Mouse (Mus musculus) small intestine, adult 2 months (tissue): ENCODE measurements around the gene Cldn15. TPM values are rescaled to one million over a fixed set of nuclear protein-coding genes. Genes with fewer than 3 reads are reported as not detected.
"Not testable (repeated sequence)": the region's sequence is repeated elsewhere in the genome, so short reads cannot be mapped to it uniquely, and the experiment has no call there.

Experiments used
- H3K27ac ChIP-seq: fragments of 200-500 bp; 2 replicates; pipeline ENCODE4 v1.5.1; 2012; ENCODE audit warnings: low read depth, low read length, control low read depth, inconsistent platforms; ENCODE audit not compliant: insufficient read depth
- H3K27me3 ChIP-seq: fragments of 200-500 bp; 2 replicates; pipeline ENCODE4 v1.6.1; 2012; ENCODE audit warnings: mild to moderate bottlenecking, moderate library complexity, low read length, inconsistent platforms; ENCODE audit not compliant: control insufficient read depth, insufficient read depth
- H3K36me3 ChIP-seq: fragments of 200-500 bp; 2 replicates; pipeline ENCODE4 v1.6.1; 2012; ENCODE audit warnings: mild to moderate bottlenecking, low read length, control low read depth, inconsistent platforms; ENCODE audit not compliant: control insufficient read depth, insufficient read depth
- H3K4me1 ChIP-seq: fragments of 200-500 bp; 2 replicates; pipeline ENCODE4 v1.6.1; 2012; ENCODE audit warnings: low read length, inconsistent platforms, mixed read lengths; ENCODE audit not compliant: control insufficient read depth, insufficient read depth, insufficient read length
- H3K4me3 ChIP-seq: fragments of 200-500 bp; 2 replicates; pipeline ENCODE4 v1.5.1; 2012; ENCODE audit warnings: low read depth, mild to moderate bottlenecking, control low read depth, inconsistent platforms, low read length, moderate library complexity
- CTCF ChIP-seq: fragments of 200-500 bp; IDR thresholded peaks from 2 replicates; pipeline ENCODE4 v1.5.1; 2012; ENCODE audit warnings: low read depth, mild to moderate bottlenecking, control low read depth, inconsistent platforms, low read length, moderate library complexity, mixed read lengths; ENCODE audit not compliant: insufficient replicate concordance, insufficient read length; ENCODE audit errors: extremely low read depth
- POLR2A ChIP-seq: fragments of 200-500 bp; IDR thresholded peaks from 2 replicates; pipeline ENCODE4 v1.6.1; 2012; ENCODE audit warnings: low read depth, mild to moderate bottlenecking, control low read depth, inconsistent platforms, low read length, moderate library complexity
- WGBS: fragments of 180-500 bp; shearing (Covaris S2); methylation state at CpG from one replicate; pipeline ENCODE4 v1.1.7; 2018; 5-methylcytosine and 5-hydroxymethylcytosine counted together
- polyA plus RNA-seq: library from polyadenylated mRNA; depleted of rRNA; stranded (reverse); fragments of >200 nt; gene quantifications from 2 replicates; pipeline ENCODE4 v1.2.3, GENCODE M21; 2012

Cldn15 gene
- polyA plus RNA-seq, 1 experiment, result 657 TPM

- H3K36me3 ChIP-seq, result no peaks in the 10 kb centered on the region
- 88% methylated on average over 12 of the region's 12 CpGs for WGBS
- H3K27ac ChIP-seq, result no peak overlapping the region
- TF ChIP-seq POLR2A (no peak), CTCF (no peak)
- no peaks in the 10 kb centered on the region for H3K4me1 ChIP-seq
- H3K4me3 ChIP-seq, result no peak overlapping the region
- H3K27me3 ChIP-seq, result no peaks in the 10 kb centered on the region
Measured at GRCm38 (mm10) chr5:136940845-136941560, 25.4 kb upstream of the Cldn15 start.

- Histone ChIP-seq H3K4me1 (no peaks in the 10 kb centered on the region), H3K36me3 (no peaks in the 10 kb centered on the region), H3K4me3 (no peak overlapping the region), H3K27ac (no peak overlapping the region), H3K27me3 (no peaks in the 10 kb centered on the region)
- 70% methylated on average over 3 of the region's 3 CpGs for WGBS
- TF ChIP-seq CTCF (no peak), POLR2A (no peak)
Measured at GRCm38 (mm10) chr5:136942781-136943180, 23.6 kb upstream of the Cldn15 start.

- Histone ChIP-seq H3K4me3 (no peak overlapping the region), H3K4me1 (no peaks in the 10 kb centered on the region), H3K36me3 (no peaks in the 10 kb centered on the region), H3K27ac (no peak overlapping the region), H3K27me3 (no peaks in the 10 kb centered on the region)
- WGBS, result 89% methylated on average over 2 of the region's 2 CpGs
- TF ChIP-seq POLR2A (no peak), CTCF (no peak)
Measured at GRCm38 (mm10) chr5:136943382-136943781, 23.0 kb upstream of the Cldn15 start.

- H3K27me3 ChIP-seq, result no peaks in the 10 kb centered on the region
- WGBS, result 79% methylated on average over 12 of the region's 12 CpGs
- no peak overlapping the region for H3K4me3 ChIP-seq
- H3K36me3 ChIP-seq, result no peaks in the 10 kb centered on the region
- H3K27ac ChIP-seq, result no peak overlapping the region
- no peaks in the 10 kb centered on the region for H3K4me1 ChIP-seq
- TF ChIP-seq POLR2A, result no peak
- no peak for TF ChIP-seq CTCF
Measured at GRCm38 (mm10) chr5:136945084-136945483, 21.3 kb upstream of the Cldn15 start.

GRCm38 (mm10) chr5:136947874-136948273, 18.5 kb upstream of the Cldn15 start:
- no peaks in the 10 kb centered on the region for H3K27me3 ChIP-seq
- H3K27ac ChIP-seq, result no peak overlapping the region
- TF ChIP-seq CTCF (no peak), POLR2A (no peak)
- H3K36me3 ChIP-seq, result no peaks in the 10 kb centered on the region
- H3K4me1 ChIP-seq, result no peaks in the 10 kb centered on the region
- no peak overlapping the region for H3K4me3 ChIP-seq

- H3K27me3 ChIP-seq, H3K4me3 ChIP-seq, H3K4me1 ChIP-seq, H3K36me3 ChIP-seq, H3K27ac ChIP-seq: not testable (repeated sequence)
- WGBS, result 74% methylated on average over 14 of the region's 14 CpGs
Measured at GRCm38 (mm10) chr5:136949551-136950336, 16.7 kb upstream of the Cldn15 start.

- no peaks in the 10 kb centered on the region for H3K27me3 ChIP-seq
- no peak overlapping the region for H3K27ac ChIP-seq
- TF ChIP-seq CTCF (no peak), POLR2A (no peak)
- H3K4me1 ChIP-seq, result peaks cover 8% of the 10 kb centered on the region; the same call in 1 of the 2 replicates
- WGBS, result 94% methylated on average over 6 of the region's 6 CpGs
- H3K4me3 ChIP-seq, result no peak overlapping the region
- no peaks in the 10 kb centered on the region for H3K36me3 ChIP-seq
Measured at GRCm38 (mm10) chr5:136950521-136950920, 15.9 kb upstream of the Cldn15 start.

GRCm38 (mm10) chr5:136952153-136952552, 14.3 kb upstream of the Cldn15 start:
- peaks cover 15% of the 10 kb centered on the region; the same call in 1 of the 2 replicates for H3K4me1 ChIP-seq
- H3K36me3 ChIP-seq, result no peaks in the 10 kb centered on the region
- no peaks in the 10 kb centered on the region for H3K27me3 ChIP-seq
- no peak for TF ChIP-seq POLR2A
- TF ChIP-seq CTCF, result no peak
- no peak overlapping the region for H3K4me3 ChIP-seq
- H3K27ac ChIP-seq, result no peak overlapping the region
- 62% methylated on average over 4 of the region's 4 CpGs for WGBS
